Mouse (Mus musculus): ENCODE data around the gene Zan. TPM values are rescaled to one million over a fixed set of nuclear protein-coding genes. Genes with fewer than 3 reads are reported as not detected.

The Zan gene
- polyA plus RNA-seq, 1 experiment from 2014 or later: 0.18 TPM

GRCm38 (mm10) chr5:137346983-137347382, 129.9 kb downstream of the Zan start:
- H3K4me1 ChIP-seq (ENCODE audit: insufficient read depth): peaks cover 26% of the 10 kb centered on the region; the same call in 1 of the 2 replicates
- TF ChIP-seq CTCF (IDR thresholded peaks at IDR 0.05; ENCODE audit: low read depth): no peak
- peak overlapping the region; percentile 77 for H3K27ac ChIP-seq (ENCODE audit: low read depth)
- ATAC-seq (ENCODE audit: insufficient read depth): no peak
- H3K36me3 ChIP-seq (ENCODE audit: insufficient read depth): no peaks in the 10 kb centered on the region
- 52% methylated on average over 4 of the region's 4 CpGs for WGBS
- no peaks in the 10 kb centered on the region for H3K9me3 ChIP-seq (ENCODE audit: low read depth, low read length)
- no peak for DNase-seq
- H3K4me2 ChIP-seq: 0 out of 2 replicates have a peak overlapping the region, but pooled peaks have one; percentile 15
- no peak overlapping the region for H3K9ac ChIP-seq
- H3K4me3 ChIP-seq (ENCODE audit: low read depth, low read length): no peak overlapping the region
- no peaks in the 10 kb centered on the region for H3K27me3 ChIP-seq (ENCODE audit: insufficient read depth, low read length)

- H3K36me3 ChIP-seq (ENCODE audit: insufficient read depth): no peaks in the 10 kb centered on the region
- ATAC-seq (ENCODE audit: insufficient read depth) (no peak), DNase-seq (peak; percentile 27)
- H3K9me3 ChIP-seq (ENCODE audit: low read depth, low read length): no peaks in the 10 kb centered on the region
- no peaks in the 10 kb centered on the region for H3K27me3 ChIP-seq (ENCODE audit: insufficient read depth, low read length)
- H3K9ac ChIP-seq: no peak overlapping the region; the same call in 1 of the 2 replicates
- H3K4me3 ChIP-seq (ENCODE audit: low read depth, low read length): no peak overlapping the region
- peak overlapping the region; percentile 50 for H3K4me2 ChIP-seq
- 22% methylated on average over 1 of the region's 1 CpGs for WGBS
- peaks cover 26% of the 10 kb centered on the region; the same call in 1 of the 2 replicates for H3K4me1 ChIP-seq (ENCODE audit: insufficient read depth)
- H3K27ac ChIP-seq (ENCODE audit: low read depth): peak overlapping the region; percentile 77
- TF ChIP-seq CTCF (IDR thresholded peaks at IDR 0.05; ENCODE audit: low read depth): no peak
Measured at GRCm38 (mm10) chr5:137346388-137346787, 130.5 kb downstream of the Zan start.

- Histone ChIP-seq H3K9ac (peak overlapping the region; percentile 38), H3K36me3 (ENCODE audit: insufficient read depth) (no peaks in the 10 kb centered on the region), H3K27ac (ENCODE audit: low read depth) (peak overlapping the region; percentile 81; the same call in 1 of the 2 replicates), H3K4me2 (peak overlapping the region; percentile 50), H3K4me3 (ENCODE audit: low read depth, low read length) (no peak overlapping the region), H3K4me1 (ENCODE audit: insufficient read depth) (peaks cover 26% of the 10 kb centered on the region; the same call in 1 of the 2 replicates), H3K27me3 (ENCODE audit: insufficient read depth, low read length) (no peaks in the 10 kb centered on the region), H3K9me3 (ENCODE audit: low read depth, low read length) (no peaks in the 10 kb centered on the region)
- DNase-seq (peak; percentile 77), ATAC-seq (ENCODE audit: insufficient read depth) (no peak)
- TF ChIP-seq CTCF (IDR thresholded peaks at IDR 0.05; ENCODE audit: low read depth): no peak
- 8% methylated on average over 9 of the region's 9 CpGs for WGBS
Measured at GRCm38 (mm10) chr5:137345821-137346220, 131.0 kb downstream of the Zan start.

- Histone ChIP-seq H3K27me3 (ENCODE audit: insufficient read depth, low read length) (no peaks in the 10 kb centered on the region), H3K4me1 (ENCODE audit: insufficient read depth) (peaks cover 36% of the 10 kb centered on the region), H3K27ac (ENCODE audit: low read depth) (no peak overlapping the region), H3K4me3 (ENCODE audit: low read depth, low read length) (no peak overlapping the region), H3K36me3 (ENCODE audit: insufficient read depth) (no peaks in the 10 kb centered on the region), H3K9me3 (ENCODE audit: low read depth, low read length) (no peaks in the 10 kb centered on the region), H3K9ac (no peak overlapping the region), H3K4me2 (no peak overlapping the region)
- TF ChIP-seq CTCF (IDR thresholded peaks at IDR 0.05; ENCODE audit: low read depth): peak; percentile 37
- DNase-seq (no peak), ATAC-seq (ENCODE audit: insufficient read depth) (no peak)
Measured at GRCm38 (mm10) chr5:137343869-137344268, 133.0 kb downstream of the Zan start.

- Histone ChIP-seq H3K4me1 (ENCODE audit: insufficient read depth) (peaks cover 36% of the 10 kb centered on the region), H3K4me2 (no peak overlapping the region), H3K9me3 (ENCODE audit: low read depth, low read length) (no peaks in the 10 kb centered on the region), H3K4me3 (ENCODE audit: low read depth, low read length) (no peak overlapping the region), H3K36me3 (ENCODE audit: insufficient read depth) (no peaks in the 10 kb centered on the region), H3K9ac (no peak overlapping the region), H3K27ac (ENCODE audit: low read depth) (0 out of 2 replicates have a peak overlapping the region, but pooled peaks have one; percentile 54), H3K27me3 (ENCODE audit: insufficient read depth, low read length) (no peaks in the 10 kb centered on the region)
- DNase-seq: no peak
- WGBS: 86% methylated on average over 5 of the region's 5 CpGs
- ATAC-seq (ENCODE audit: insufficient read depth): no peak
- TF ChIP-seq CTCF (IDR thresholded peaks at IDR 0.05; ENCODE audit: low read depth): no peak
Measured at GRCm38 (mm10) chr5:137343412-137343811, 133.5 kb downstream of the Zan start.

GRCm38 (mm10) chr5:137342407-137343012, 134.4 kb downstream of the Zan start:
- Histone ChIP-seq H3K4me1 (ENCODE audit: insufficient read depth) (peaks cover 27% of the 10 kb centered on the region), H3K9me3 (ENCODE audit: low read depth, low read length) (no peaks in the 10 kb centered on the region), H3K9ac (no peak overlapping the region), H3K4me3 (ENCODE audit: low read depth, low read length) (no peak overlapping the region), H3K36me3 (ENCODE audit: insufficient read depth) (no peaks in the 10 kb centered on the region), H3K4me2 (no peak overlapping the region), H3K27me3 (ENCODE audit: insufficient read depth, low read length) (no peaks in the 10 kb centered on the region), H3K27ac (ENCODE audit: low read depth) (peak overlapping the region; percentile 64; the same call in 1 of the 2 replicates)
- no peak for TF ChIP-seq CTCF (IDR thresholded peaks at IDR 0.05; ENCODE audit: low read depth)
- peak; percentile 80 for DNase-seq
- no peak for ATAC-seq (ENCODE audit: insufficient read depth)
- 33% methylated on average over 7 of the region's 7 CpGs for WGBS

GRCm38 (mm10) chr5:137340222-137340621, 136.6 kb downstream of the Zan start:
- no peaks in the 10 kb centered on the region for H3K27me3 ChIP-seq (ENCODE audit: insufficient read depth, low read length)
- peaks cover 13% of the 10 kb centered on the region for H3K4me1 ChIP-seq (ENCODE audit: insufficient read depth)
- ATAC-seq (ENCODE audit: insufficient read depth) (no peak), DNase-seq (no peak)
- H3K4me3 ChIP-seq (ENCODE audit: low read depth, low read length): no peak overlapping the region; the same call in 1 of the 2 replicates
- H3K36me3 ChIP-seq (ENCODE audit: insufficient read depth): no peaks in the 10 kb centered on the region
- 70% methylated on average over 6 of the region's 6 CpGs for WGBS
- H3K9me3 ChIP-seq (ENCODE audit: low read depth, low read length): no peaks in the 10 kb centered on the region
- H3K27ac ChIP-seq (ENCODE audit: low read depth): peak overlapping the region; percentile 89
- H3K9ac ChIP-seq: no peak overlapping the region
- no peak for TF ChIP-seq CTCF (IDR thresholded peaks at IDR 0.05; ENCODE audit: low read depth)
- H3K4me2 ChIP-seq: peak overlapping the region; percentile 86

Measured in lung, embryonic 14.5 days (tissue).